Mouse (Mus musculus) retina, postnatal 1 day (tissue): Measurements from ENCODE around the gene L3mbtl3.

ENCODE experiments used
- DNase-seq: peaks from one replicate; pipeline ENCODE4 v3.0.0-alpha.2; 2012

L3mbtl3 gene

DNA sequence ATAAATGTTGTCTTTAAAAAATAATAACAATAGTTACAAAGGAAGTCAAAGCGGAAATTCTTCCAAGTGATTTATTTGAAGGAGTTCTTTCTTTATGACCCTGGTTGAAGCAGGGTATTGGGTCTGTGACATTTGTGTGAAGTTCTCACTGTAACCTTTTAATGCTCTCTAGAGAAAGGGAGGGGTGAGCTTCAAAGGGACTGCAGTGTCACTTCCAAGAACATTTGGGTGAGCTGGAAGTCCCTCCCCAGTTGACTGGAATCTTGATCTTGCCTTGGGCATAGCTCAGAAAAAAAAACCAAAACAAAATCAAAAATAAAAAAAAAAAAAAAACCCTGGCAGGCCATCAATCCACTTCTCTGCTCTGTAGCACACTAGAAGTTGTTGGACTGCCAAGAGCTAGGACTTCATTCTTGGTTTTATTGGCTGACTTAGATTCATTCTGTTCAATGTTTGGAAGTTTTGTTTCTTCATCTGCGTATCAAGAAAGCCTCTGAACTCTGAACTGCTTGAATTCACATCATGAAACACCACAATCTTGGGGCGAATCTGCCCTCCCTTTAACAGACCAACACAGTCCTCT is 143.6 kb downstream of the L3mbtl3 start:
- no peak for DNase-seq

DNA sequence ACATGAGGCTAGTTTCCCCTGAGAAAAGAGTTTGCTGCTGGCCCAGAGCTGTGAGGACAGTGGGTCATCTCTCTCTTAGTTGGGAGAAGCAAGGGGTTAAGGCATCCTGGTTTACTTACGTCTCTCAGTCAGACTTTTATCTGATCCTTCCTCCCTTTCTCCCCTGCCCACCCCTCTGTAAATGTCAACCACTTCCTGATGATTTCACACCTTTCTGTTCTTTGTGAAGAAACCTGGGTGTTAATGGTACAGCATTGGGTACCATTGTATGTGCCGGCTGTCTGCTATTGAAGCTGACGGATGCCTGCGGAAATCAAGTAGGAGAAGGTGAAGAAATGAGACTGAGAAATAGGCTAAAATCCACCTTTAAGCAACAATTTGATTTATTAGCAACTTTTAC is 146.3 kb downstream of the L3mbtl3 start, which contains the start of gene Samd3:
TSS of gene Samd3 (plus strand) at position 220 of the 400 bp plus-strand sequence.
- DNase-seq = no peak

DNA sequence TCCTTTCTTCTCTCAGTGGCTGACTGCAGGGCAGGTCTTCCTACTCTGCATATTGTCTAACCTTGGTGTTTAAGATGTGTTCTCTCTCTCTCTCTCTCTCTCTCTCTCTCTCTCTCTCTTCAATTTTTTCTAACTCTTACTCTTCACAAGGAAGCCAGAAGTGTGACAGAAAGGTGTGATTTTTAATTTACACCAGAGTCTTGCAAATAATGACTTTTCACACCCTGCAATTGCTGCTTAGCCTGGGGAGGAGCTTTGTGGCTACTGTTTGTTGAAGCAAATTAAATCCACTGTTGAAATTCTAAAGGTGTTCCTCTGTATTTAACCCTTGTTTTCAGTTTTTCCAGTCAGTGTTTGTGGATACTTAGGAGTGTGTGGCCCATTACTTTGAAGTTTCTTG is 147.6 kb downstream of the L3mbtl3 start:
- no peak for DNase-seq

DNA sequence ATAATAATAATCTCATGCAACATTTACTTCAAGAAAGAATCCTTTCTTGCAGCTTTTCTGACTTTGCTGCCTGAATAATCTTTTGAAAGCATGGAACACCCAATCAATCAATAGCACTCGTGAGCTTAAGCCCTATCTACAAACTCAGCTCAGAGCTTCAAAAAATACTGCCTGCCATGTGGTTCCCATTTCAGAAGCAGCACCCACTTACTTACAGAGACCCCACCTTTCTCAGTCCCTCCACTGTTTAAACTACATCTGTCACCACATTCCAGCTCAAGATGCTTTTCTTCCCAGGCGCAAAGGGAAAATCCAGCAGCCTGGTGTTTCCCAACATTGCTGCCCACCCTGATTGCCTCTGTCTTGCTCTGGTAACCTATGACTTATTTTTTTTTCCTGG is 149.0 kb downstream of the L3mbtl3 start:
- no peak for DNase-seq

DNA sequence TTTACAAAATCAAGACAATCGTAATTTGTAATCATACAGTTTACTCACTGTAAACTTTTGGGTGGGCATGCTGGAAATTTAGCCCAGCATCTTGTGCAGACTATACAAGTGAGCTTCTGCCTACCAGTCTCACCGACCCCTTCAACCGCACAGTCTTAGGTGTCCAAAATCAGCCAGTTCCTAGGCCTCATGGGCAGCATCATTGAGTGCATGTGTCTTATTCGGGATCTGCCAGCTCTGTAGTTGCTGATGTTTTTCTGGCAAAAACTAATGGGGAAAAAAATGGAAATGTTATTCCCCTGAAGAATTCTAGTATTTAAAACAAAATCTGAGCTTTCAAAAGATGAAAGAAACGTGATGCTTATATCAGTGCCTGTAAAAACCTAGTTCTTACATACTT is 149.5 kb downstream of the L3mbtl3 start:
- no peak for DNase-seq
